Mouse (Mus musculus): ENCODE measurements around the gene Methig1. TPM values are rescaled to one million over a fixed set of nuclear protein-coding genes. Genes with fewer than 3 reads are reported as not detected.
"Not testable (repeated sequence)": the region's sequence is repeated elsewhere in the genome, so short reads cannot be mapped to it uniquely, and the experiment has no call there.

Gene Methig1
- polyA plus RNA-seq, 1 experiment from 2014 or later, result not detected

GRCm38 (mm10) chr15:100334629-100335028 lies 18.3 kb upstream of the Methig1 start, which contains the start of gene Mettl7a3:
Mettl7a3 (plus strand) TSS chr15:100334929.
- Histone ChIP-seq H3K9ac (replicated peaks; ENCODE audit: low read depth) (no peak within 1 kb of the TSS), H3K4me3 (ENCODE audit: low read depth, low read length) (no peak within 1 kb of the TSS), H3K27me3 (replicated peaks; ENCODE audit: insufficient read depth, low read length) (no peaks in the 10 kb centered on the region), H3K4me1 (ENCODE audit: insufficient read depth, low read depth, low read length) (no peaks in the 10 kb centered on the region), H3K27ac (ENCODE audit: low read length) (no peak within 1 kb of the TSS), H3K9me3 (ENCODE audit: low read length) (no peaks in the 10 kb centered on the region), H3K36me3 (ENCODE audit: insufficient read depth, low read length) (no peaks in the 10 kb centered on the region), H3K4me2 (replicated peaks; ENCODE audit: low read depth, low read length) (no peak within 1 kb of the TSS)
- no peak for TF ChIP-seq EP300 (IDR thresholded peaks at IDR 0.05)
- no peak for TF ChIP-seq CTCF (IDR thresholded peaks at IDR 0.05)
- DNase-seq (ENCODE audit: low spot score) (no peak), ATAC-seq (no peak)
- 73% methylated on average over 10 of the region's 10 CpGs for WGBS

GRCm38 (mm10) chr15:100337328-100337727 lies 15.6 kb upstream of the Methig1 start:
- not testable (repeated sequence) for H3K4me3 ChIP-seq (ENCODE audit: low read depth, low read length); H3K9me3 ChIP-seq (ENCODE audit: low read length); H3K4me2 ChIP-seq (replicated peaks; ENCODE audit: low read depth, low read length); H3K27me3 ChIP-seq (replicated peaks; ENCODE audit: insufficient read depth, low read length); H3K4me1 ChIP-seq (ENCODE audit: insufficient read depth, low read depth, low read length); H3K9ac ChIP-seq (replicated peaks; ENCODE audit: low read depth); H3K27ac ChIP-seq (ENCODE audit: low read length); ATAC-seq; H3K36me3 ChIP-seq (ENCODE audit: insufficient read depth, low read length); DNase-seq (ENCODE audit: low spot score)

DNA sequence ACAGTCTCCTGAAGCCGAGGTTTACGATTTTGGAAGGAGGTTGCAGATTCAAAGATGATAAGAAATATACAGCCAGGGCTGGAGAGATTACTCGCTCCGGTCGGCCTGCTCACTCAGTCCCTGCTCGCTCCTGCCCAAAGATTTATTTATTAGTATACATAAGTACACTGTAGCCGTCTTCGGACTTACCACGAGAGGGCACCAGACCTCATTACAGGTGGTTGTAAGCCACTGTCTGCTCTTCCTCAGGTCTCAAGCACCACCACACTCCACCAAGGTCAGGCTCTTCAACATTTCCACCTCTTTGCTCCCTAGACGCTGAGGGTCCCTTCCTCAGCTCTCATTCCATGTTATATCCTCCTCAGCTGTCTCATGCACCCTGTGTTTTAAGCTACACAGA lies 15.1 kb upstream of the Methig1 start:
- peak; percentile 42; the same call in 1 of the 2 replicates for ATAC-seq
- peak; percentile 63 for TF ChIP-seq CTCF (IDR thresholded peaks at IDR 0.05)
- not testable (repeated sequence) for H3K4me3 ChIP-seq (ENCODE audit: low read depth, low read length); H3K9me3 ChIP-seq (ENCODE audit: low read length); H3K4me1 ChIP-seq (ENCODE audit: insufficient read depth, low read depth, low read length); H3K9ac ChIP-seq (replicated peaks; ENCODE audit: low read depth); H3K4me2 ChIP-seq (replicated peaks; ENCODE audit: low read depth, low read length); H3K27me3 ChIP-seq (replicated peaks; ENCODE audit: insufficient read depth, low read length); H3K27ac ChIP-seq (ENCODE audit: low read length); H3K36me3 ChIP-seq (ENCODE audit: insufficient read depth, low read length)
- 27% methylated on average over 10 of the region's 10 CpGs for WGBS
- peak; percentile 42 for DNase-seq (ENCODE audit: low spot score)

GRCm38 (mm10) chr15:100341314-100341980 lies 11.5 kb upstream of the Methig1 start:
- not testable (repeated sequence) for H3K4me2 ChIP-seq (replicated peaks; ENCODE audit: low read depth, low read length); H3K36me3 ChIP-seq (ENCODE audit: insufficient read depth, low read length); H3K9me3 ChIP-seq (ENCODE audit: low read length); H3K4me3 ChIP-seq (ENCODE audit: low read depth, low read length); H3K9ac ChIP-seq (replicated peaks; ENCODE audit: low read depth); H3K27me3 ChIP-seq (replicated peaks; ENCODE audit: insufficient read depth, low read length); H3K4me1 ChIP-seq (ENCODE audit: insufficient read depth, low read depth, low read length)
- WGBS, result 23% methylated on average over 4 of the region's 5 CpGs
- ATAC-seq (peak; percentile 81), DNase-seq (ENCODE audit: low spot score) (peak; percentile 83)
- TF ChIP-seq EP300 (IDR thresholded peaks at IDR 0.05), result peak; percentile 27; the same call in 1 of the 2 replicates
- H3K27ac ChIP-seq (ENCODE audit: low read length), result peak overlapping the region; percentile 62; the same call in 1 of the 2 replicates

DNA sequence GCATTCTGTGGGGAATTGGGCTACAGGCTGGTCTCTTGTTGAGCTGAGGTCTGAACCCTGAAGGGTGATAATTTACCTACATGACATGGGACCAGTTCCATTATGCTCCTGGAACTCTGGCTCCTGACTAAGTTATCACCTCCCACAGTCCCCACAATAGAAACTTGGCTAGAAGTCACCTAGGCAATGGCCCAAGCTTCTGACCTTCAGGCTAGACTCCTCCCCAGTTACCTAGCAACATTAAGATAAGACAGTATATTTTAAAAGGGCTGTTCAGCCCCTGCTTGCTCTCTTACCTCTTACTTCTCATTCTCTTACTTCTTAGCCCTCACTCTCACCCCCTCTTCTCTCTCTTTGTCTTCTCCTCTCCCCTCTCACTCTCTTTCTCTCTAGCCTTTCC lies 7.5 kb upstream of the Methig1 start:
- H3K27ac ChIP-seq (ENCODE audit: low read length), result no peak overlapping the region
- H3K36me3 ChIP-seq (ENCODE audit: insufficient read depth, low read length), result no peaks in the 10 kb centered on the region
- H3K4me2 ChIP-seq (replicated peaks; ENCODE audit: low read depth, low read length), result no peak overlapping the region
- no peak overlapping the region for H3K4me3 ChIP-seq (ENCODE audit: low read depth, low read length)
- TF ChIP-seq CTCF (IDR thresholded peaks at IDR 0.05) (no peak), EP300 (IDR thresholded peaks at IDR 0.05) (no peak)
- no peak for ATAC-seq
- no peak overlapping the region for H3K9ac ChIP-seq (replicated peaks; ENCODE audit: low read depth)
- H3K9me3 ChIP-seq (ENCODE audit: low read length), result no peaks in the 10 kb centered on the region
- H3K27me3 ChIP-seq (replicated peaks; ENCODE audit: insufficient read depth, low read length), result no peaks in the 10 kb centered on the region
- no peak for DNase-seq (ENCODE audit: low spot score)
- H3K4me1 ChIP-seq (ENCODE audit: insufficient read depth, low read depth, low read length), result no peaks in the 10 kb centered on the region

GRCm38 (mm10) chr15:100346761-100347160 lies 6.2 kb upstream of the Methig1 start:
- Histone ChIP-seq H3K27me3 (replicated peaks; ENCODE audit: insufficient read depth, low read length) (no peaks in the 10 kb centered on the region), H3K9me3 (ENCODE audit: low read length) (no peaks in the 10 kb centered on the region), H3K9ac (replicated peaks; ENCODE audit: low read depth) (no peak overlapping the region), H3K4me1 (ENCODE audit: insufficient read depth, low read depth, low read length) (no peaks in the 10 kb centered on the region), H3K27ac (ENCODE audit: low read length) (no peak overlapping the region), H3K36me3 (ENCODE audit: insufficient read depth, low read length) (no peaks in the 10 kb centered on the region), H3K4me3 (ENCODE audit: low read depth, low read length) (no peak overlapping the region), H3K4me2 (replicated peaks; ENCODE audit: low read depth, low read length) (no peak overlapping the region)
- DNase-seq (ENCODE audit: low spot score) (peak; percentile 17), ATAC-seq (0 out of 2 replicates have a peak, but pooled peaks have one; percentile 37)
- TF ChIP-seq EP300 (IDR thresholded peaks at IDR 0.05) (no peak), CTCF (IDR thresholded peaks at IDR 0.05) (no peak)
- 72% methylated on average over 14 of the region's 14 CpGs for WGBS

DNA sequence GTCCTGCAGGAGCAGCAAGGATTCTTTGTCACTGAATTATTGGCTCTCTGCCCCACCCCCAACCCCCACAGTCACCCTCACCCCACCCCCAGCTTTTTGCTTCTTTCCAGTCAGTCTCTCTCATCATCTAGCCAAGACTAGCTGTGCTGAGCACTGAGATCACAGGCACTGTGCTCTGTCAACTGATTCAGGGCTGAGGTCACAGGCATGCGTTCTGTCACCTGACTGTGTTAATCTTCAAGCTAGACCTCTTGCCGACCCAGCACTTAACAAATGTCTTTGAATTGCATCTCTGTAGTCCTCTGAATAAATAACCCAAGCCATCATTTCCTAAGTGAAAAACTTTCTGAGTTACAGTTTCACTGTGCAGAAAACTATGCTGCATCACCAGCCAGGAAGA lies 3.5 kb upstream of the Methig1 start:
- no peak overlapping the region for H3K27ac ChIP-seq (ENCODE audit: low read length)
- no peak overlapping the region for H3K4me2 ChIP-seq (replicated peaks; ENCODE audit: low read depth, low read length)
- H3K9ac ChIP-seq (replicated peaks; ENCODE audit: low read depth), result no peak overlapping the region

More for the DNA sequence above, 3.5 kb upstream of the Methig1 start:
- Histone ChIP-seq H3K4me3 (ENCODE audit: low read depth, low read length) (no peak overlapping the region), H3K36me3 (ENCODE audit: insufficient read depth, low read length) (no peaks in the 10 kb centered on the region), H3K9me3 (ENCODE audit: low read length) (no peaks in the 10 kb centered on the region), H3K27me3 (replicated peaks; ENCODE audit: insufficient read depth, low read length) (no peaks in the 10 kb centered on the region), H3K4me1 (ENCODE audit: insufficient read depth, low read depth, low read length) (no peaks in the 10 kb centered on the region)
- no peak for DNase-seq (ENCODE audit: low spot score)
- no peak for TF ChIP-seq EP300 (IDR thresholded peaks at IDR 0.05)
- TF ChIP-seq CTCF (IDR thresholded peaks at IDR 0.05), result no peak
- 23% methylated on average over 2 of the region's 2 CpGs for WGBS
- no peak for ATAC-seq
